Mouse (Mus musculus): ENCODE measurements around the gene Gm7137. TPM values are rescaled to one million over a fixed set of nuclear protein-coding genes. Genes with fewer than 3 reads are reported as not detected.
A peak's percentile ranks its signal among the peaks of the same experiment; 100 is the strongest.
"Not testable (repeated sequence)": the region's sequence is repeated elsewhere in the genome, so short reads cannot be mapped to it uniquely, and the experiment has no call there.

Gm7137 gene
- not detected for total RNA-seq (2021)
- long read RNA-seq = 0 reads

DNA sequence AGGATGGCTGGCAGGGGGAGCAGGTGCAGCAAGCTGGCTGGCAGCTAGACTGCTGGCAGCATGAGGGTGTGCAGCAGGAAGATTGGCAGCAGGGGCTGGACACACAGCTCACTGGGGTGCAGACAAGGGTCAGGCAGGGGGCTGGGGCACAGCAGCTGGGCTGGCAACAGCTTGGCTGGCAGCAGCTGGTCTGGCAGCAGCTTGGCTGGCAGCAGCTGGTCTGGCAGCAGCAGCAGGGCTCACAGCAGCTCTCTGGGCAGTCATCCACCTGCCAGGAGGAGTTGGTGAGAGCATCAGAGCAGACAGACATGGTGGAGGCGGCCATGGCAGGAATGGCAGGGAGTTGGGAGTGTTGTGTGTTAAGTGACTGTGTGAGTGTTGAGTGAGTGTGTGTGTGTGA lies at the start of gene Gm7137:
Gene Gm7137 (minus strand): TSS at position 325 of the 400 bp plus-strand sequence.
- peak; percentile 24 to 25 for DNase-seq (ENCODE audit: low spot score in 2 of 2)

DNA sequence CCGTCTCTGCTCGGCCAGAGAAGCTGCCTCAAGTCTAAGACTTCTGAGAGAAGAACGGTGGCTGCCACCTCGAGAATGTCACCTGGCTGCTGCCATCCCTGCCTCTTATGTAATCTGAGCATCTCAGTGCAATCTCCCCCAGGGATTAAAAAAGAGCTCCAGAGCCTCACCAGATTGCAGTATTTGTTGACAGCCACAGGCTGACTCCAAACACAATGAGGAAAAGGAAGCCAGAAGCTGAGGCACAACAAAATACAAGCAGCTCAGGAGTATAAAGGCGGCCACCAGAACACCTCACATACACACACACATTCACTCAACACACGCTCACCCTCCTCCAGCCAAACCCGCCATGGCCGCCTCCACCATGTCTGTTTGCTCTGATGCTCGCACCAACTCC lies 47.6 kb upstream of the Gm7137 start, which contains the start of gene Krtap10-10:
Gene Krtap10-10 (plus strand): TSS at position 301 of the 400 bp plus-strand sequence.
- DNase-seq (ENCODE audit: low spot score in 2 of 2) = no peak

DNA sequence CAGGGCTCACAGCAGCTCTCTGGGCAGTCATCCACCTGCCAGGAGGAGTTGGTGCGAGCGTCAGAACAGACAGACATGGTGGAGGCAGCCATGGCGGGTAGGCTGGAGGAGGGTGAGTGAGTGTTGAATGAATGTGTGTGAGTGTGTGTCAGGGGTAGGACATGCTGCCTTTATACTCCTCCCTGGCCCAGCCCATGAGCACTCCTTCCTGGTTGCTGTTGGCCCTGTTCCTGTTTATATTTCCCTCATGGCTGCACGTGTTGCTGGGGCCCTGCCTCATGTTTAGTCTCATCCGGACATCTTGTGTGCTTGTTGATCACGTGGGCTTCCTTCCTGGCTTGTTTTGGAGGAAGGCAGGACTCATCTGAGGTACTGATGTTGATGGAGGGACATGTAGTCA lies 39.0 kb upstream of the Gm7137 start, which contains the start of gene Krtap10-4:
Gene Krtap10-4 (minus strand): TSS at position 145 of the 400 bp plus-strand sequence.
- DNase-seq (ENCODE audit: low spot score in 2 of 2) = no peak

DNA sequence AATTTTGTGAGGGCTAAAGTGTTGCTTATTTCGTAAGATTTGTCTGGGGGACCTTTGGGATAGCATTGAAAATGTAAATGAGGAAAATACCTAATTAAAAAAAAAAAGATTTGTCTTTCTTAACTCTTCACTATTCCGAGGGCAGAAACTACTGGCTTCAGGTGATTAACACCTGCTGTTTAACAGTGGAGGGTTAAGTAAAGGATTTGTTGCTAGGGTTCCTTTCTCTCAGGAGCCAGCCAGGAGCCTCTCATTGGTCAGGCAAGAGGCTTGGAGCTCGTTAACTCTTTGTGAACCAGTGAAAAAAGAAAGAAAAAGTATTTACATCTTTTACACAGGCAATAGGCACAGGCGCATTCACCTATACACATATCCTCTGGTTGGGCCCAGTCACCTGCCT lies 31.2 kb upstream of the Gm7137 start:
- no peak for DNase-seq (ENCODE audit: low spot score in 2 of 2)

DNA sequence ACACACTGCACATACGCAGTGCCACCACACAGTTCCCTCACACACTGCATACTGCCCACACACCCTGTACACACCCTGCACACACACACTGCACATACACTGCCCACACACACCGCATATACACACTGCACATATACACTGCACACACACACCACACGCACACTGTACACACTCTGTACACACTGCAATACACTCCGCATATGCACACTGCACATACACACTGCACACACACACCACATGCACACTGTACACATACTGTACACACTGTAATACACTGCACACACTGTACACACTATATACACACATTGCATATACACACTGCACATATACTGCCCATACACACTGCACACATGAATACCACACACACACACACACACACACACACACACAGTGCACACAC lies 30.5 kb upstream of the Gm7137 start:
- no peak for DNase-seq (ENCODE audit: low spot score in 2 of 2)

DNA sequence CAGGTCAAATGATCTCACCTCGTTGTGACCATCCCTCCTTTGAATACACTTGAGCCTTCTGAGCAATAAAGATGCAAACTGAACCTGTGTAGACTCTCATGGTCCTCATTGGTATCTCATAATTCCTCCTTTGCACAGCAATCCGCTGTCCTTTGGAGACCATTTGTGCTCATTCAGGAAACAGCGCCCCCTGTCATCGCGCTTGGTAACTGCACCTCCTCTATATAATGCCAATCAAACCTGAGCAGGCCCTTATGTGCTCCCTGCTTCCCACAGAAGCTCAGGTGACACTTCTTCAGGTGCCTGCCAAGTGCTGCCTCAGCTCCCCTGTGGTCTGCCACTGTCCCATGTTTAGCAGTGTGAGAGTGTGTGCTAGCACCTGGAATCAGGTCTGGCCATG lies 27.5 kb upstream of the Gm7137 start:
- peak; percentile 24 to 37 for DNase-seq (ENCODE audit: low spot score in 2 of 2)

DNA sequence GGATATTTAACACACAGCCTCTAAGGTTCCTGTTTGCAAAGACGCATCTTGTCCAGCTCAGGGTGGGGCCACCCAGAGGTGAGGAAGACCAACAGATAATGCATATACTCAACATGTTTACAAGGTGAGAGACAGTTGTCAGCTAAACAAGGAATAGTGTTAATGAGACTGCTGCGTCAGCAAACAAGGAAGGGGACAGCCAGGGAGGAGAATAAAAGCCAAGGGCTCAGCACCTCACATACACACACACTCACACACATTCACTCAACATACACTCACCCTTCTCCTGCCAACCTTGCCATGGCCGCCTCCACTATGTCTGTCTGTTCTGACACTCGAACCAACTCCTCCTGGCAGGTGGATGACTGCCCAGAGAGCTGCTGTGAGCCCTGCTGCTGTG lies 26.4 kb upstream of the Gm7137 start, which contains the start of gene Gm2696:
Gene Gm2696 (plus strand): TSS at position 301 of the 400 bp plus-strand sequence.
- DNase-seq (ENCODE audit: low spot score in 2 of 2) = no peak

DNA sequence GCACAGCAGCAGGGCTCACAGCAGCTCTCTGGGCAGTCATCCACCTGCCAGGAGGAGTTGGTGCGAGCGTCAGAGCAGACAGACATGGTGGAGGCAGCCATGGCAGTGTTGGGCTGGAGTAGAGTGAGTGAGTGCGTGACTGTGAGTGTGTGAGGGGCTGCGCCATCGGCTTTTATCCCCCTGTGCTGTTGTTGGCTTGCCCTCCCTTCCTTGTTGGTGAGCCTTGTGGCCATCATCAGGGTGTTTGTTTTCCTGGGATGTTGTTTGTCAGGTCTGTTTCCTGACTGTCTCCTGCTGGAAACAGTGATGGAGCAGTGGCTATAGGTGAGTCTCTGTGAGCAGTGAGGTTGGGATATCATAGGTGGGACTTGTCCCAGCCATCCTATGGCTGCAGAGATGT lies 23.7 kb upstream of the Gm7137 start, which contains the start of gene Gm9507:
Gene Gm9507 (minus strand): TSS at position 101 of the 400 bp plus-strand sequence.
- DNase-seq (ENCODE audit: low spot score in 2 of 2) = no peak

DNA sequence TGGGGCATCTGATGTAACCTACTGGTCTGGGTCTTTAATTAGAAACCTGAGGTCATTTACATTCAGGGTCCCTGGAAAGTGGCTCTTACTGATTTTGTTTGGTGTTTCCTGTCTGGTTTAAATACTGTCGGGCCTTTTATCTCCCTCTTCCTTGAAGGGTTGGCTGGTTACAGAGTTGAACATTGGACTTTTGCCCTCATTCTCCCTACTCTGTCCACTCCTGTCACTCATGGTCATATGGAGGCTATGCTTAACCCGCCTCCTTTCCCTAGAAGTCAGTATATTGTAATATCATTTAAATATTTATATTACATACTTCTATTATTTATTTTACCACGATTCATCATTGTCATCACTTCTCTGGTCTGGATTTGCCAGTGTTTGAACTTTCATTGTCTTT lies 16.1 kb upstream of the Gm7137 start:
- DNase-seq (ENCODE audit: low spot score in 2 of 2) = no peak

DNA sequence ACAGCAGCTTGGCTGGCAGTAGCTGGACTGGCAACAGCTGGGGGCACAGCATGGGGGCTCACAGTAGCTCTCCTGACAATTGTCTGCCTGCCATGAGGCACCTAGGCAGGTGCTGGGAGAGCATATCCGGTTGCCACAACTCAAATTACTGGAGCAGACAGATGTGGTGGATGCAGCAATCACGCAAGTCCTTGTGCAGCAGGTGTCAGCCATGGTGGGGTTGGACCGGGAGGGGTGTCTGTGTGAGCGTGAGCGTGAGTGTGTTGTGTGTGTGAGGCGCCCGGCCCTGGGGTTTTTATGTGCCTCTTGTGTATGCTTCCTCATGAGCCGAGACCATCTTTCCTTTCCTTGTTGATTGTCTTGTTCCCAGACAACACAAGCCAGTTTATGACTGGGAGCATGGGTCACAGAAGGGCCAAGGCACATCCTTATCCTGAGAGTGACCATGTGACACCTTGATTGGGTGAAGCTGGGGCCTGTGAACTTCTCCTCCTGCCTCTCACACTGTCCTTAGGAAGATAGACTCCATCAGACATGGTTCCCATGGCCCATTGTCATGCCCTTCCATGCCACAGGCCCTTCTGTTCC lies 11.0 kb upstream of the Gm7137 start, which contains the start of gene Gm19668:
Gene Gm19668 (minus strand): TSS at position 213 of the 588 bp plus-strand sequence.
- DNase-seq (ENCODE audit: low spot score in 2 of 2) = no peak

DNA sequence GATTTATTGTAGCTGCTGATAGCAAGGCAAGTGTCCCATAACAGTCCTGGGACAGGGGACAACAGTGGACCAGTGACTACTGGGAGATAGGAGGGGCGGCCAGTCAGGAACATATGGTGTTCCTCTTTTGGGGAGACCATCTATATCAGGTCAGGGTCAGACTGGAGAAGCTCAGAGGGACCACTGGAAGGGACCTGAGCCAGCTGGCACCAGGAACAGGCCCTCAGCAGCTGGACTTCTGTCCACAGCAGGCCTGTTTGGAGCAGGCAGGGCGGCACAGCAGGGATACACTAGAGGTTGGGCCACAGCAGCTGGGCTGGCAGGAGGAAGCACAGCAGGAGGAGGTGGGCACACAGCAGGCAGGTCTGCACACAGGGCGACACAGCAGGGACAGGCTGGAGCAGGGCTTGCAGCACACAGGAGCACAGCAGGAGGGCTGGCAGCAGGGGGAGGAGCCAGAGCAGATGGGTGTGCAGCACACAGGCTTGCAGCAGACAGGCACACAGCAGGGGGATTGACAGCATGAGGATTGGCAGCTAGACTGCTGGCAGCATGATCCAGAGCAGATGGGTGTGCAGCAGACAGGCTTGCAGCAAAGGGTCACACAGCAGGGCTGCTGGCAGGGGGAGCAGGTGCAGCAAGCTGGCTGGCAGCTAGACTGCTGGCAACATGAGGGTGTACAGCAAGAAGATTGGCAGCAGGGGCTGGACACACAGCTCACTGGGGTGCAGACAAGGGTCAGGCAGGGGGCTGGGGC lies 10.3 kb upstream of the Gm7137 start:
- peak in 1 of 2 experiments; percentile 18 for DNase-seq (ENCODE audit: low spot score in 2 of 2)

DNA sequence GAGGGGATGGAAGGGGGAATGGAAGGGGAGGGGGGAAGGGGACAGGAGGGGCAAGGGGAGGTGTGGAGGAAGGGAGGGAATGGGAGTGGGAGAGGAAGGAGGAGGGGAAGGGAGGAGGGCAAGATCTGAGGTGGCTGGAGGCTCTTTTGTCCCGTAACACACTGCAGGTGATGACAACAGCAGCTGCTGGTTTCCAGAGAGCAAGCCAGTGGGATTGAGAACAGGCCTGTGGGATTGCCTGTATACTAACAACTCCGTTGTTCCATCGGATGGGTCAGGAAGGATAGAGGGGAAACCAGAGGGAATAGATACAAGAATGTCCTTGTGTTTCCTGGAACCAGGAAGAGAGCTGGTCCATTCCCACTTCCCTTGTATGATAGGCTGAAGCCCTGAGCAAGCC lies 9.7 kb upstream of the Gm7137 start:
- DNase-seq (ENCODE audit: low spot score in 2 of 2) = no peak

DNA sequence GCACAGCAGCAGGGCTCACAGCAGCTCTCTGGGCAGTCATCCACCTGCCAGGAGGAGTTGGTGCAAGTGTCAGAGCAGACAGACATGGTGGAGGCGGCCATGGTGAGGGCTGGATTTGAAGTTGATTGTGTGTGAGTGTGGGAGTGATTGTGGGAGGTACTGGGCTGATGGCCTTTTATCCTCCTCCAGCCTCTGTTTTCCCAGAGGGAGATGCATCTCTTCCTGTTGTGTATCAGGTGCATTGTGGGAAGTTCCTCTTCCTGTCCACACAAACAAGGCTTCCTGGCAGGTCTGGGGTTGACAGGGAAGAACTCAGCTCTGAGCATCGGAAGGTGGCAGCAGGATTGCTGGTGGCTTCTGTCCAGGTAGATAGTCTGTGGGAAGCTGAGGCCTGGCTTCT lies 7.0 kb upstream of the Gm7137 start, which contains the start of gene Gm9639:
Gene Gm9639 (minus strand): TSS at position 101 of the 400 bp plus-strand sequence.
- no peak for DNase-seq (ENCODE audit: low spot score in 2 of 2)

DNA sequence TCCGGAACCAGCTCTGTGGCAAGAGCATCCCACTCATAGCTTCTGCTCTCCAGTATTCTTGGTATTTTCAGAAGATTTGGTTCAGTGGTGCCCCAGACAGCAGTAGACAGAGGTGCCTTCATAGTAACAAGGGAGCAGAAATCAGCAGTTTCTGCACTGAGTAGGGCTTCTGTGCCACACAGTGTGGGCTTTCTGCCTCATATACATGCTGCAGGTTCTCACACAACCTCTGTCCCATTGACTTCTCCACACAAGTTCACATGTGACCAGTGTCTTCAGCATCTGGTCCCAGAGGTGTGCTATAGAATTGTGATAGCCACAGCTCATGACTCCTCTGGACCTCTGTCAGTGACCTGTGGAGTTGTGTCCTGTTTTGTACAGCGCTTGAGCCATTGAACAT lies 621 bp upstream of the Gm7137 start:
- no peak for DNase-seq (ENCODE audit: low spot score in 2 of 2)

DNA sequence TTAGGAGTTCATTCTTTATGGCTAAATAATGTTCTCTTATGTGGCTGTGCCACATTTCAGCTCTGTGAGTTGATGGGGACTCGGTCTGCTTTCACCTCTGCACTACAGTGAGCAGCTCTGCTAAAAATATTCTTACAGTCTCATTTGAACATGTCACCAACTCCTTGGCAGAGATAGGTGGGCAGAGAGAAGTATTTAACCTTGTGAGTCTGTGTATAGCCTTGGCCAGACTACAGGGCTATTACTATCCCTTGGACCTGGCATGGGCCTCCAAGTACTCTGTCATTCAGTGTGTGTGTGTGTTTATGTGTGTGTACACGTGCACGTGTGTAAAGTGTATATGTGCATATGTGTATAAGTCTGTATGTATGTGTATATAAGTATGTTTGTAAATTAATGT lies 4.6 kb downstream of the Gm7137 start:
- DNase-seq (ENCODE audit: low spot score in 2 of 2) = not testable (repeated sequence)

DNA sequence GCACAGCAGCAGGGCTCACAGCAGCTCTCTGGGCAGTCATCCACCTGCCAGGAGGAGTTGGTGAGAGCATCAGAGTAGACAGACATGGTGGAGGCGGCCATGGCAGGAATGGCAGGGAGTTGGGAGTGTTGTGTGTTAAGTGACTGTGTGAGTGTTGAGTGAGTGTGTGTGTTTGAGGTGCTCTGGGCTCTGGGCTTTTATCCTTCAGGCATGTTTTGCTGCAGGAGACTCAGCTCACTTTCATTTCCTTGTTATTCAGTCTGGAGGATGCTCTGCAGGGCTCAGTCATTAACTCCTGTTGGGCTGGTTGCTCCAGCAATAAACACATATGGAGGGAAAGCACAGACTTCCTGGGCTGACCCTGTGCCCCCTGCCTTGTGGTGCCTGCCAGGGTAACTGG lies 5.6 kb downstream of the Gm7137 start, which contains the start of gene Gm3250:
Gene Gm3250 (minus strand): TSS at position 101 of the 400 bp plus-strand sequence.
- DNase-seq (ENCODE audit: low spot score in 2 of 2) = not testable (repeated sequence)

DNA sequence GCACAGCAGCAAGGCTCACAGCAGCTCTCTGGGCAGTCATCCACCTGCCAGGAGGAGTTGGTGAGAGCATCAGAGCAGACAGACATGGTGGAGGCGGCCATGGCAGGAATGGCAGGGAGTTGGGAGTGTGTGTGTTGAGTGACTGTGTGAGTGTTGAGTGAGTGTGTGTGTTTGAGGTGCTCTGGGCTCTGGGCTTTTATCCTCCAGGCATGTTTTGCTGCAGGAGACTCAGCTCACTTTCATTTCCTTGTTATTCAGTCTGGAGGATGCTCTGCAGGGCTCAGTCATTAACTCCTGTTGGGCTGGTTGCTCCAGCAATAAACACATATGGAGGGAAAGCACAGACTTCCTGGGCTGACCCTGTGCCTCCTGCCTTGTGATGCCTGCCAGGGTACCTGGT lies 11.2 kb downstream of the Gm7137 start, which contains the start of gene Gm7138:
Gene Gm7138 (minus strand): TSS at position 101 of the 400 bp plus-strand sequence.
- DNase-seq (ENCODE audit: low spot score in 2 of 2) = not testable (repeated sequence)

DNA sequence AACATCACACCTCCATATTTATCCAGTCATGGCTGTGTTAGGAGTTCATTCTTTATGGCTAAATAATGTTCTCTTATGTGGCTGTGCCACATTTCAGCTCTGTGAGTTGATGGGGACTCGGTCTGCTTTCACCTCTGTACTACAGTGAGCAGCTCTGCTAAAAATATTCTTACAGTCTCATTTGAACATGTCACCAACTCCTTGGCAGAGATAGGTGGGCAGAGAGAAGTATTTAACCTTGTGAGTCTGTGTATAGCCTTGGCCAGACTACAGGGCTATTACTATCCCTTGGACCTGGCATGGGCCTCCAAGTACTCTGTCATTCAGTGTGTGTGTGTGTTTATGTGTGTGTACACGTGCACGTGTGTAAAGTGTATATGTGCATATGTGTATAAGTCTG lies 15.9 kb downstream of the Gm7137 start:
- DNase-seq (ENCODE audit: low spot score in 2 of 2) = not testable (repeated sequence)

DNA sequence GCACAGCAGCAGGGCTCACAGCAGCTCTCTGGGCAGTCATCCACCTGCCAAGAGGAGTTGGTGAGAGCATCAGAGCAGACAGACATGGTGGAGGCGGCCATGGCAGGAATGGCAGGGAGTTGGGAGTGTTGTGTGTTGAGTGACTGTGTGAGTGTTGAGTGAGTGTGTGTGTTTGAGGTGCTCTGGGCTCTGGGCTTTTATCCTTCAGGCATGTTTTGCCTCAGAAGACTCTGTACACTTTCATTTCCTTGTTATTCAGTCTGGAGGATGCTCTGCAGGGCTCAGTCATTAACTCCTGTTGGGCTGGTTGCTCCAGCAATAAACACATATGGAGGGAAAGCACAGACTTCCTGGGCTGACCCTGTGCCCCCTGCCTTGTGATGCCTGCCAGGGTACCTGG lies 16.8 kb downstream of the Gm7137 start, which contains the start of gene Gm3238:
Gene Gm3238 (minus strand): TSS at position 101 of the 400 bp plus-strand sequence.
- not testable (repeated sequence) for DNase-seq (ENCODE audit: low spot score in 2 of 2)

DNA sequence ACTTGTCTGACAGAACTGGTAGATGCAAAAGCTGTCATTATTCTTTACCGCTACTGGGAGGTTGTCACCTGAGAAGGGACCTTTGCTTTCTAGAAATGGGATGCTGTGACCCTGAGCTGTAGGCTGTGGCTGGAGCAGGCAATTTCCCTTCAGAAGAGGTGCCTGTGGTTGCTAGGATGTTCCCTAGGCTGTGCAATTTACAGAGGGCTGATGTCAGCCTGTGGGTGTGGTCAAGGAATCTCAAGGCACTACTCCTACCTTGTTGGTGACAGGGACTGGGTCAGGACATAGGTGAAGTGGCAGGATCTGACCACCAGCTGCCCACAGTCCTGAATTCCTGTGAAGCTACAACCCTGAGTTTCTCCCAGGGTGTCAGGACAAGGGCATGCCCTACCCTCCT lies 18.3 kb downstream of the Gm7137 start:
- DNase-seq (ENCODE audit: low spot score in 2 of 2) = no peak

DNA sequence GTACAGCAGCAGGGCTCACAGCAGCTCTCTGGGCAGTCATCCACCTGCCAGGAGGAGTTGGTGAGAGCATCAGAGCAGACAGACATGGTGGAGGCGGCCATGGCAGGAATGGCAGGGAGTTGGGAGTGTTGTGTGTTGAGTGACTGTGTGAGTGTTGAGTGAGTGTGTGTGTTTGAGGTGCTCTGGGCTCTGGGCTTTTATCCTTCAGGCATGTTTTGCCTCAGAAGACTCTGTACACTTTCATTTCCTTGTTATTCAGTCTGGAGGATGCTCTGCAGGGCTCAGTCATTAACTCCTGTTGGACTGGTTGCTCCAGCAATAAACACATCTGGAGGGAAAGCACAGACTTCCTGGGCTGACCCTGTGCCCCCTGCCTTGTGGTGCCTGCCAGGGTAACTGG lies 28.4 kb downstream of the Gm7137 start, which contains the start of gene Gm3233:
Gene Gm3233 (minus strand): TSS at position 101 of the 400 bp plus-strand sequence.
- DNase-seq (ENCODE audit: low spot score in 2 of 2) = not testable (repeated sequence)

DNA sequence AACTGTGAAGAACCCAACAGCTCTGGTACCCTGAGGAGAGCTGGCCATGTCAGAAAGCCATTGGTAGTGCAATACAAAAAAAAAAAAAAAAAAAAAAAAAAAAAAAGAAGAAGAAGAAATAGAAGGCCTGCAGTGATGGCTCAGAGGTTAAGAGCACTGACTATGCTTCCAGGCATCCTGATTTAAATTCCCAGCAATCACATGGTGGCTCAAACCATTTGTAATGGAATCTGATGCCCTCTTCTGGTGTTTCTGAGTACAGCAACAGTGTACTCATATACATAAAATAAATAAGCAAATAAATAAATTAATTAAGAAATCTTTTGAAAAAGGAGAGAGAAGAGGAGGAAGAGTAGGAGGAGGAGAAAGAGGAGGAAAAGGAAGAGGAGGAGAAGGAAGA lies 34.6 kb downstream of the Gm7137 start:
- DNase-seq (ENCODE audit: low spot score in 2 of 2) = no peak

Measured in layer of hippocampus, postnatal 10 days (tissue).